Mouse (Mus musculus) hindbrain, embryonic 13.5 days (tissue): ENCODE data around the gene Cdc5l. TPM values are rescaled to one million over a fixed set of nuclear protein-coding genes. Genes with fewer than 3 reads are reported as not detected.
"Not testable (repeated sequence)": the region's sequence is repeated elsewhere in the genome, so short reads cannot be mapped to it uniquely, and the experiment has no call there.

Experiments used
- ATAC-seq: fragments of 200-750 bp; cut with Nextera tagmentation; 2 replicates; pipeline ENCODE4 v1.8.0; 2017; ENCODE audit warnings: moderate TSS enrichment; ENCODE audit not compliant: low FRiP score
- H3K27ac ChIP-seq: fragments of 300-500 bp; sonication (generic); 2 replicates; pipeline ENCODE4 v1.5.1; 2015; ENCODE audit warnings: inconsistent platforms, mild to moderate bottlenecking, moderate library complexity
- H3K27me3 ChIP-seq: fragments of 300-500 bp; sonication (generic); 2 replicates; pipeline ENCODE4 v1.6.1; 2015; ENCODE audit warnings: mild to moderate bottlenecking, inconsistent platforms
- H3K36me3 ChIP-seq: fragments of 300-500 bp; sonication (generic); 2 replicates; pipeline ENCODE4 v1.6.1; 2015; ENCODE audit warnings: mild to moderate bottlenecking, inconsistent platforms
- H3K4me1 ChIP-seq: fragments of 300-500 bp; sonication (generic); replicated peaks from 2 replicates; pipeline ENCODE4 v1.6.1; 2015; ENCODE audit warnings: inconsistent platforms
- H3K4me2 ChIP-seq: fragments of 300-500 bp; sonication (generic); 2 replicates; pipeline ENCODE4 v1.6.1; 2015; ENCODE audit warnings: inconsistent platforms, mild to moderate bottlenecking, moderate library complexity
- H3K4me3 ChIP-seq: fragments of 300-500 bp; sonication (generic); 2 replicates; pipeline ENCODE4 v1.5.1; 2015; ENCODE audit warnings: mild to moderate bottlenecking, inconsistent platforms
- H3K9ac ChIP-seq: fragments of 300-500 bp; sonication (generic); 2 replicates; pipeline ENCODE4 v1.6.1; 2015; ENCODE audit warnings: mild to moderate bottlenecking, inconsistent platforms
- H3K9me3 ChIP-seq: fragments of 300-500 bp; sonication (generic); 2 replicates; pipeline ENCODE4 v1.6.1; 2016; ENCODE audit warnings: inconsistent platforms
- WGBS: fragments of 180-500 bp; shearing (Covaris S2); methylation state at CpG from one replicate; pipeline ENCODE4 v1.1.7; 2015; 5-methylcytosine and 5-hydroxymethylcytosine counted together
- polyA plus RNA-seq: library from polyadenylated mRNA; unstranded; fragments of >200 nt; fragmentation: Nextera tagmentation; extraction: Ambion mirVana; gene quantifications from 2 replicates; pipeline ENCODE4 v1.2.1, GENCODE M21; 2015

Cdc5l gene
- polyA plus RNA-seq, 1 experiment from 2014 or later: 68.7 TPM

GRCm38 (mm10) chr17:45458516-45458915 lies 25.0 kb upstream of the Cdc5l start:
- 85% methylated on average over 4 of the region's 4 CpGs for WGBS
- Histone ChIP-seq H3K4me2 (no peak overlapping the region), H3K9ac (no peak overlapping the region), H3K27me3 (no peaks in the 10 kb centered on the region), H3K4me1 (peaks cover 14% of the 10 kb centered on the region), H3K4me3 (no peak overlapping the region), H3K36me3 (no peaks in the 10 kb centered on the region), H3K9me3 (no peaks in the 10 kb centered on the region), H3K27ac (no peak overlapping the region)
- no peak for ATAC-seq

- Histone ChIP-seq H3K36me3 (no peaks in the 10 kb centered on the region), H3K4me2 (no peak overlapping the region), H3K4me1 (peaks cover 14% of the 10 kb centered on the region), H3K27me3 (no peaks in the 10 kb centered on the region), H3K9me3 (no peaks in the 10 kb centered on the region), H3K9ac (no peak overlapping the region), H3K27ac (peak overlapping the region; percentile 78; the same call in 1 of the 2 replicates), H3K4me3 (no peak overlapping the region)
- no peak for ATAC-seq
- WGBS: 96% methylated on average over 5 of the region's 5 CpGs
These were observed 23.9 kb upstream of the Cdc5l start for GRCm38 (mm10) chr17:45457487-45457886.

- no peaks in the 10 kb centered on the region for H3K27me3 ChIP-seq
- peaks cover 14% of the 10 kb centered on the region for H3K4me1 ChIP-seq
- no peak overlapping the region for H3K4me3 ChIP-seq
- H3K9ac ChIP-seq: peak overlapping the region; percentile 43; the same call in 1 of the 2 replicates
- H3K36me3 ChIP-seq: no peaks in the 10 kb centered on the region
- 0 out of 2 replicates have a peak, but pooled peaks have one; percentile 24 for ATAC-seq
- H3K4me2 ChIP-seq: 0 out of 2 replicates have a peak overlapping the region, but pooled peaks have one; percentile 6
- no peaks in the 10 kb centered on the region for H3K9me3 ChIP-seq
- peak overlapping the region; percentile 78 for H3K27ac ChIP-seq
- WGBS: 32% methylated on average over 13 of the region's 13 CpGs
These were observed 23.0 kb upstream of the Cdc5l start for GRCm38 (mm10) chr17:45456260-45457152.

GRCm38 (mm10) chr17:45455783-45456182 lies 22.2 kb upstream of the Cdc5l start:
- not testable (repeated sequence) for H3K4me2 ChIP-seq, ATAC-seq, H3K4me3 ChIP-seq, H3K36me3 ChIP-seq, H3K9me3 ChIP-seq, H3K27me3 ChIP-seq, H3K27ac ChIP-seq, H3K9ac ChIP-seq
- H3K4me1 ChIP-seq: peaks cover 14% of the 10 kb centered on the region
- WGBS: 79% methylated on average over 9 of the region's 9 CpGs

GRCm38 (mm10) chr17:45454794-45455193 lies 21.3 kb upstream of the Cdc5l start:
- no peak for ATAC-seq
- WGBS: 95% methylated on average over 2 of the region's 2 CpGs

GRCm38 (mm10) chr17:45452271-45452670 lies 18.7 kb upstream of the Cdc5l start:
- Histone ChIP-seq H3K36me3 (peaks cover 3% of the 10 kb centered on the region; the same call in 1 of the 2 replicates), H3K27me3 (no peaks in the 10 kb centered on the region), H3K9ac (no peak overlapping the region), H3K4me1 (peaks cover 11% of the 10 kb centered on the region), H3K4me3 (no peak overlapping the region), H3K4me2 (no peak overlapping the region), H3K27ac (no peak overlapping the region), H3K9me3 (no peaks in the 10 kb centered on the region)
- no peak for ATAC-seq
- 100% methylated on average over 1 of the region's 1 CpGs for WGBS

More at GRCm38 (mm10) chr17:45454794-45455193, 21.3 kb upstream of the Cdc5l start:
- Histone ChIP-seq H3K4me1 (peaks cover 14% of the 10 kb centered on the region), H3K36me3 (no peaks in the 10 kb centered on the region), H3K27ac (no peak overlapping the region), H3K9me3 (no peaks in the 10 kb centered on the region), H3K4me2 (no peak overlapping the region), H3K9ac (no peak overlapping the region), H3K27me3 (no peaks in the 10 kb centered on the region), H3K4me3 (no peak overlapping the region)

- Histone ChIP-seq H3K36me3 (peaks cover 3% of the 10 kb centered on the region), H3K9me3 (no peaks in the 10 kb centered on the region), H3K9ac (no peak overlapping the region), H3K27me3 (no peaks in the 10 kb centered on the region), H3K4me2 (no peak overlapping the region), H3K4me1 (no peaks in the 10 kb centered on the region), H3K4me3 (no peak overlapping the region), H3K27ac (no peak overlapping the region)
- WGBS: 94% methylated on average over 6 of the region's 6 CpGs
- no peak for ATAC-seq
These were observed 16.6 kb upstream of the Cdc5l start for GRCm38 (mm10) chr17:45450153-45450552.

- WGBS: 96% methylated on average over 8 of the region's 8 CpGs
- no peak overlapping the region for H3K9ac ChIP-seq
- no peaks in the 10 kb centered on the region for H3K27me3 ChIP-seq
- H3K4me1 ChIP-seq: no peaks in the 10 kb centered on the region
- H3K4me3 ChIP-seq: no peak overlapping the region
- peaks cover 6% of the 10 kb centered on the region for H3K36me3 ChIP-seq
- no peak overlapping the region for H3K4me2 ChIP-seq
- ATAC-seq: no peak
- no peaks in the 10 kb centered on the region for H3K9me3 ChIP-seq
- no peak overlapping the region for H3K27ac ChIP-seq
These were observed 16.0 kb upstream of the Cdc5l start for GRCm38 (mm10) chr17:45449586-45449985.

- Histone ChIP-seq H3K36me3 (peaks cover 9% of the 10 kb centered on the region), H3K27ac (no peak overlapping the region), H3K9ac (no peak overlapping the region), H3K4me2 (no peak overlapping the region), H3K27me3 (no peaks in the 10 kb centered on the region), H3K4me1 (no peaks in the 10 kb centered on the region), H3K4me3 (no peak overlapping the region), H3K9me3 (no peaks in the 10 kb centered on the region)
- no peak for ATAC-seq
- 93% methylated on average over 2 of the region's 2 CpGs for WGBS
These were observed 13.5 kb upstream of the Cdc5l start for GRCm38 (mm10) chr17:45447063-45447462.

- Histone ChIP-seq H3K4me1 (no peaks in the 10 kb centered on the region), H3K27me3 (no peaks in the 10 kb centered on the region), H3K4me3 (no peak overlapping the region), H3K27ac (no peak overlapping the region), H3K9me3 (no peaks in the 10 kb centered on the region), H3K4me2 (no peak overlapping the region), H3K36me3 (peaks cover 9% of the 10 kb centered on the region), H3K9ac (no peak overlapping the region)
- no peak for ATAC-seq
- 89% methylated on average over 4 of the region's 4 CpGs for WGBS
These were observed 12.4 kb upstream of the Cdc5l start for GRCm38 (mm10) chr17:45445923-45446322.

GRCm38 (mm10) chr17:45434262-45434590 lies 689 bp upstream of the Cdc5l start:
- H3K4me3 ChIP-seq: peak overlapping the region; percentile 84
- no peaks in the 10 kb centered on the region for H3K9me3 ChIP-seq
- H3K27ac ChIP-seq: peak overlapping the region; percentile 94
- WGBS: 9% methylated on average over 12 of the region's 12 CpGs
- H3K4me2 ChIP-seq: peak overlapping the region; percentile 76
- peaks cover 32% of the 10 kb centered on the region for H3K4me1 ChIP-seq
- no peak for ATAC-seq
- peak overlapping the region; percentile 87 for H3K9ac ChIP-seq
- H3K27me3 ChIP-seq: no peaks in the 10 kb centered on the region
- peaks cover 9% of the 10 kb centered on the region for H3K36me3 ChIP-seq

- H3K9me3 ChIP-seq: no peaks in the 10 kb centered on the region
- H3K4me1 ChIP-seq: peaks cover 32% of the 10 kb centered on the region
- ATAC-seq: peak; percentile 86
- peak overlapping the region; percentile 87 for H3K9ac ChIP-seq
- peaks cover 6% of the 10 kb centered on the region for H3K36me3 ChIP-seq
- peak overlapping the region; percentile 84 for H3K4me3 ChIP-seq
- no peaks in the 10 kb centered on the region for H3K27me3 ChIP-seq
- under 1% methylated on average over 60 of the region's 62 CpGs for WGBS
- peak overlapping the region; percentile 94 for H3K27ac ChIP-seq
- peak overlapping the region; percentile 91 for H3K4me2 ChIP-seq
These were observed 685 bp downstream of the Cdc5l start for GRCm38 (mm10) chr17:45432706-45433398.
